7 mouse cellular contexts compared by ENCODE assay signal in genomic region chr4:44424831-44425704, GRCm38 (mm10).
DNase-seq lines count a peak whose midpoint lies in the region; ATAC-seq lines count a peak whose summit lies in the region.

No protein-coding gene starts in this region.

- H3K36me3 ChIP-seq in lung, embryonic 15.5 days, result no peaks in the 10 kb centered on the region
- H3K36me3 ChIP-seq in embryonic facial prominence, embryonic 14.5 days (ENCODE audit: control insufficient read depth, insufficient read depth, low read length), result no peaks in the 10 kb centered on the region
- H3K36me3 ChIP-seq in intestine, embryonic 15.5 days, result no peaks in the 10 kb centered on the region
- H3K36me3 ChIP-seq in neural tube, embryonic 13.5 days, result no peaks in the 10 kb centered on the region

- DNase-seq in lung, postnatal 36 days, result no peak
- DNase-seq in embryonic facial prominence, embryonic 14.5 days (ENCODE audit: low spot score), result peak; percentile 20
- DNase-seq in thymus, postnatal 36 days, result no peak

- H3K27ac ChIP-seq in lung, embryonic 15.5 days, result no peak overlapping the region
- H3K27ac ChIP-seq in embryonic facial prominence, embryonic 14.5 days (replicated peaks; ENCODE audit: low read depth, low read length), result no peak overlapping the region
- no peak overlapping the region for H3K27ac ChIP-seq in intestine, embryonic 15.5 days
- peak overlapping the region; percentile 64 for H3K27ac ChIP-seq in neural tube, embryonic 13.5 days (replicated peaks)

- ATAC-seq in lung, embryonic 15.5 days (ENCODE audit: borderline replicate concordance, extremely low read depth, low FRiP score, low TSS enrichment), result no peak
- ATAC-seq in embryonic facial prominence, embryonic 14.5 days (ENCODE audit: low read depth), result no peak
- no peak for ATAC-seq in intestine, embryonic 15.5 days
- ATAC-seq in neural tube, embryonic 13.5 days (ENCODE audit: low read depth), result peak; percentile 69
- no peak for ATAC-seq in erythroblast, adult 5-6 weeks (replicated peaks; ENCODE audit: low FRiP score, poor library complexity, severe bottlenecking)

- no peak overlapping the region for H3K9ac ChIP-seq in lung, embryonic 15.5 days
- H3K9ac ChIP-seq in embryonic facial prominence, embryonic 14.5 days (ENCODE audit: low read depth, low read length), result 0 out of 2 replicates have a peak overlapping the region, but pooled peaks have one; percentile 36
- H3K9ac ChIP-seq in intestine, embryonic 15.5 days, result no peak overlapping the region
- H3K9ac ChIP-seq in neural tube, embryonic 13.5 days, result peak overlapping the region; percentile 74

- H3K27me3 ChIP-seq in lung, embryonic 15.5 days, result peaks cover 53% of the 10 kb centered on the region
- H3K27me3 ChIP-seq in embryonic facial prominence, embryonic 14.5 days (replicated peaks; ENCODE audit: control insufficient read depth, insufficient read depth, low read length), result peaks cover 54% of the 10 kb centered on the region
- H3K27me3 ChIP-seq in intestine, embryonic 15.5 days (replicated peaks), result peaks cover 46% of the 10 kb centered on the region
- peaks cover 79% of the 10 kb centered on the region for H3K27me3 ChIP-seq in neural tube, embryonic 13.5 days

- peaks cover 8% of the 10 kb centered on the region; the same call in 1 of the 2 replicates for H3K4me1 ChIP-seq in lung, embryonic 15.5 days
- no peaks in the 10 kb centered on the region for H3K4me1 ChIP-seq in embryonic facial prominence, embryonic 14.5 days (ENCODE audit: control insufficient read depth, insufficient read depth, low read length)
- H3K4me1 ChIP-seq in intestine, embryonic 15.5 days (replicated peaks), result peaks cover 6% of the 10 kb centered on the region; the same call in 1 of the 2 replicates
- peaks cover 18% of the 10 kb centered on the region for H3K4me1 ChIP-seq in neural tube, embryonic 13.5 days (replicated peaks)

- under 1% methylated on average over 56 of the region's 56 CpGs for WGBS in lung, embryonic 15.5 days
- WGBS in embryonic facial prominence, embryonic 14.5 days, result under 1% methylated on average over 34 of the region's 56 CpGs
- under 1% methylated on average over 56 of the region's 56 CpGs for WGBS in intestine, embryonic 15.5 days
- under 1% methylated on average over 56 of the region's 56 CpGs for WGBS in neural tube, embryonic 13.5 days

- peak overlapping the region; percentile 71 for H3K4me2 ChIP-seq in lung, embryonic 15.5 days
- peak overlapping the region; percentile 76 for H3K4me2 ChIP-seq in embryonic facial prominence, embryonic 14.5 days (ENCODE audit: low read depth, low read length)
- peak overlapping the region; percentile 75 for H3K4me2 ChIP-seq in intestine, embryonic 15.5 days (replicated peaks)
- peak overlapping the region; percentile 92 for H3K4me2 ChIP-seq in neural tube, embryonic 13.5 days

- H3K4me3 ChIP-seq in lung, embryonic 15.5 days, result peak overlapping the region; percentile 39
- H3K4me3 ChIP-seq in embryonic facial prominence, embryonic 14.5 days (ENCODE audit: low read depth, low read length), result peak overlapping the region; percentile 37
- H3K4me3 ChIP-seq in intestine, embryonic 15.5 days (replicated peaks), result peak overlapping the region; percentile 37
- H3K4me3 ChIP-seq in neural tube, embryonic 13.5 days, result peak overlapping the region; percentile 46

- H3K9me3 ChIP-seq in lung, embryonic 15.5 days, result no peaks in the 10 kb centered on the region
- H3K9me3 ChIP-seq in embryonic facial prominence, embryonic 14.5 days (ENCODE audit: control insufficient read depth, low read length), result no peaks in the 10 kb centered on the region
- no peaks in the 10 kb centered on the region for H3K9me3 ChIP-seq in intestine, embryonic 15.5 days
- no peaks in the 10 kb centered on the region for H3K9me3 ChIP-seq in neural tube, embryonic 13.5 days

Comparison
In these comparisons a context has a peak if more than half of its experiments do, and no peak if none do; other contexts are left out.
1. H3K9ac ChIP-seq: peak in embryonic facial prominence, embryonic 14.5 days (single experiment) and neural tube, embryonic 13.5 days (single experiment); none in lung, embryonic 15.5 days (single experiment) and intestine, embryonic 15.5 days (single experiment).
2. Peak in every context shown above with its lines, with median percentiles within 50 percentile points of each other: H3K4me2 ChIP-seq and H3K4me3 ChIP-seq.